Mouse (Mus musculus): ENCODE data around the gene Fndc3b.
A peak's percentile ranks its signal among the peaks of the same experiment; 100 is the strongest.

The Fndc3b gene

DNA sequence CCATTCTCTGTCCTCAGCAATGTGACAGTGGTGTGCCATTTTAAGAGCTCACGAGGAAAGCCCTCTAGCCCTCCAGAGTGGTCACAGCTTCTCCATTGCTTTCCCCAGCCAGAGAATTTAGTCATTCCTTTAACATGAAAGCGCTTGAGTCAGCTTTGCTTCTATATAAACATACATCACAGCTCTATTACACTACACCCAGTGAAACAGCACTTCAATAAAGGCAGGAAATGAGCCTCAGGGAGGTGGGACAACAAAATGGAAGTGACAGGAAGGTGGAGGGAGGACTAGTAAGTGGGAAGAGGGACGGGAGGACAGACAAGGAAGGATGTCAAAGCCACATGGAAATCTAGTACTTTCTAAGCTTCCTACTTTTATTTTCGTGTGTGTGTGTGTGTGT is 88.7 kb downstream of the Fndc3b start:
- DNase-seq (ENCODE audit: low read depth, low spot score) = no peak

DNA sequence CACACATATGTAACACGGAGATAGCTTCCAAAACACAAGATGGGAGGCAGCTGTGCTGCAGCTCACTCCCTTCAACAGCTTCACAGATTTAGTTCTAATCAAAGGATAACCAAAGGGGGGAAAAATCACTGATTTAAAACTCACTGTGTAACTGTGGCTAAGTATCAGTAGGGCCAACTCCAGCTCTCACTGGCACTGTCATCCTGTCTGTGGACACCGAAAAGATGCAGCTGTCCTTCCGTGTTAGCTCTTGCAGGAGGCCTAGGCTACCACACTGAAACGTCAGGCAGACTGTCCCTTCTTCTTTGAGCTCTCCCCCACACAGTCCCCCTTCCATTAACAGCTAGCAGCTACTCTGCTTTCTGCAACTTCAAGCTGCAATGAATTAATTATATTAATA is 89.9 kb downstream of the Fndc3b start:
- DNase-seq (ENCODE audit: low read depth, low spot score) = no peak

DNA sequence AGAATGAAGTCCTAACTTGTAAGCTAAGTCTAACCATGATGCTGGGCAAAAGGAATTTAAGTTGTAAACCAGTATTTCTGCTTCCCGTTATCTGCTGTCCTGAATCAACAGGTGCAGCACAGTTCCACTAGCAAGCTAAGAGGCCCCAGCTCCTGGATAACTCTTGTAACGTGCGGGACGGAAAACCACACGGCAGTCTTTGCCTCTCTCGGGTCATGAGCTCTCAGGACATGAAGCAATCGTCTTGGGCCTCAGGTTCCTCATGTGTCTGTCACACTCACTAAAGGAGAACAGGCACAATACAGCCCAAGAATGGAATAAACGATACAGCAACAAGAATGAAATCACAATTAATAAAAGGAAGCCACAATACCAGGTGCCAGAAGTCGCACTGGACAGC is 93.4 kb downstream of the Fndc3b start:
- no peak for DNase-seq (ENCODE audit: low read depth, low spot score)

DNA sequence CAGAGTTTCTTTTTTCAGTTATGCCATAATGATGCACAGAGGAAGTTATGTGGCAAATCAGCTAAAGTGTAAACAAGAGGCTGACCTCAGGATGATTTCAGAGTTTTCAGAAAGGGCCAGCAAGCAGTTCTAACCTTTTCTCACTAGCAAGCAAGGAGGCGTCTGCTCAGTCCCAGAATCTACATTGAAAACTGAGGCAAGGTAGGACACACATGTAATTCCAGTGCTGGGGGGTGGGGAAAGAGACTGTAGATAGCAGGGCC is 93.9 kb downstream of the Fndc3b start:
- DNase-seq (ENCODE audit: low read depth, low spot score) = no peak

DNA sequence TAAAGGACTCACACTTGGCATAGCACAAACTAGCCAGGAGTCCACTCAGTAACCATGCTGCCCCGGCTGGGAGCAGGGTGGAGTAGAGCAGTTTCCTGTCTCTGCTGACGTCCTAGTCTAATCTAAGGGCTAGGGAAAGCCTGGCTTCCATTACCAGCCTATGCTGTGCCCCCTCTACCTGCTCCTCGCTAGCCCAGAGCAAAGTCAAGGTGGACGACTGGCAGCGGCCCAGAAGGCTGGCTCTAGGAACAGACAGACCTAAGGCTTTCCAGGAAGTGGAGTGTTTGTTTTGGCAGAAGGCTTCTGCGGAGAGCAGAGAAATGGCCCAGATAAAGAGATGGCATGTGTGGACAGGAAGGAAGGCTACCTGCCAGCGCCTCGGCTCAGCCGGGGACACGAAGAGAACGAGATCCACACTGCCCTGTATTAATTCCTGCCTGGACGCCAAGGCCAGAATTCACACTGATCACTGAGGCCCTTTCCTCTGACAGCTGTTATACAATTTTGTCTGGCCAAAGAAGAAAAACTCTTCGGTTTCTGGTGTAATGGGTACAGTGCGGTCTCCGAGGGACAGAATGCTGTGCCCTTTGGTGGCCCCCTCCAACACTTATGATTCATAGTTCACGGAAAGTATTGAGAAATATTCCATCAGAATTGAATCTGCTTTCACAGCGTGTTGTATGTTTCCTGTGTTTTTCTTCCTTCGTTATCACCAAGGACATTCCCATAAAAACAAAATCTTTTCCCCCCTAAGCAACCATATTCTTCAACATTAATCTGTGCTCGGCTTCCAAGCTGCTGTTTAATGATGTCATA is 94.5 kb downstream of the Fndc3b start:
- peak; percentile 50 for DNase-seq (ENCODE audit: low read depth, low spot score)

DNA sequence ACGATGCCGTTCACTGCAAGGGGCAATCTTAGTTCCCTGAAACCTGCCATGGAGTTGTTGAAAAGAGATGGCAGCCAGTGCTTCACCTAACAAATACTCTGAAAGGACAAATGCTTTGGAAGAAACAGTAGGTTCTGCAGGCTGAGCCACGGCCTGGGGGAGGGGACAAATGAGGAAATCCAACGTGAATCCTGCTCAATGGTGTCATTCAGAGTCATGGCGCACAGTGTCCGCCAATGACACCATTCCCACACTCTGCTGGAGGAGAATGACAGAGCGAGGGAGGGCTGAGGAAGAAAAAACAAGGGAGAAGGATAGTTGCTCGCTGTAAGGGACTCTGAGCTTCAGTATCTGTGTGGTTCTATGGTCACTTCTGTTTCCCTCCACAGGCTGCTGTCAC is 95.6 kb downstream of the Fndc3b start:
- no peak for DNase-seq (ENCODE audit: low read depth, low spot score)

DNA sequence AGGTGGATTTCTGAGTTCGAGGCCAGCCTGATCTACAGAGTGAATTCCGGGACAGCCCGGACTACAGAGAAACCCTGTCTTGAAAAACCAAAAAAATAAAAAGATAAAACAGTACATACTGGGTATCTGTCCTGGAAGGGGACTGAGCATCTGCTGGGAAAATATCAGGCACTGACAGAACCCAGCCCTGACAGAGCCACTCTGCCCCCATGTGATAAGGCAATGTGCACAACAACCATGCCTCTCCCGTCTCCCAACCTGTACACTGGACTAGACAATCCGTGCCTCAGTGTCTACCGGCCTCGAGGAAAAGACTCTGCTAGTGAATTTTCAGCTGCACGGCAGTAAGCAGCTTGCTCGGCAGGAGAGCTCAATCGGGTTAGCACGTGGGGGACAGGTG is 97.3 kb downstream of the Fndc3b start:
- no peak for DNase-seq (ENCODE audit: low read depth, low spot score)

DNA sequence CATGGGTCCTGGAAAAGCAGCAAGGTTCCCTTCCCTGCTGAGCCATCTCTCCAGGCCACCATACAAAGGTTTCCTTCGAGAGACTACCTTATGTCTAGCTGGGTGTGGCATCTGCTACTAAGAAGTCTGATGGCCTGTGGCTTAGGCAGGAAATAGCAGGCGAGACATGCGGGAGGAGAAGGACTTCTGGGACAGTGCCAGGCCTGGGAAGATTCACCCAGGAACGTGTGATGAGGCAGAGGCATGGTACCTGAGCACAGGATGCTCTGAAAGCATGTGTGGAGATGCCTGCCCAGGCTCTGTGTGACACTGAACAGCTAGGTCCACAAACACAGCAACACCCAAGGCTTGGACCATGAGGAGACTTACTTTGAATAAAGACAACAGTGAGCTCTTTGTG is 98.1 kb downstream of the Fndc3b start:
- DNase-seq (ENCODE audit: low read depth, low spot score) = no peak

DNA sequence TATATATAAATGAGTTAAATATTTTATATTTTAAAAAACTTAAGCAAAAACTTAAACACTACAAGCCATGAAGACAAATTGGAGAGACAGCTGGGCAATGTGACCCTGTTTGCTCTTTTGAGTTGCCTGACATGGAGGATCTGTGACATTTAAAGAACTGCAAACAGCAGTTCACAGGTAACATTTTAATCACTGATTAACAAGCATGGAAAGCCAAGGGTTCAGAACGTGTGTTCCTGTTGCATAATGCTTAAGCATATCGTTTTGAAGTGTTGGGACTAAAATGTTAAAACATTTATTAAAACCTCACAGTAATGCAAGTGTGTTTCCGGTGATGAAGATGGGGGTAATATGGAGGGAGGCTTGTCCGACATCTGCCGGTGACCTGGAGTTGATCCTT is 99.1 kb downstream of the Fndc3b start:
- DNase-seq (ENCODE audit: low read depth, low spot score) = no peak

DNA sequence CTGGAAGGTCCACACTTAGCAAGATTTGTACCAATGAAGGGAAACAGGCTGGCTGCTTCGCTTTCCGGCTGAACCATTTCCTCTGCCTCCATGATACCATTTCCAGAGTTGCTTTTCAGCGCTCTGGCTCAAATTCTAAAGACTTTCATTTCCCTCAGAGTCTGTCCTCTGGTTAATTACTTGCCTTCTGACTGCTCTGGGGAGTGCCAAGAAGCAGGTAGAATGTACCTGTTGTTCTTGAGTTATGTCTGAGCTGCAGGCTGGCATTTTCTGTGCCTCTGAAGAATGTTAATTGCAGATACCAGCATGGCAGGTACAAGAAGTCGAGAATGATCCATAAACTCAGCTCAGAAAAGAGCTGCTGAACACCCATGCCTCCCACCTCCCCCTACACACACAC is 100.6 kb downstream of the Fndc3b start:
- no peak for DNase-seq (ENCODE audit: low read depth, low spot score)

DNA sequence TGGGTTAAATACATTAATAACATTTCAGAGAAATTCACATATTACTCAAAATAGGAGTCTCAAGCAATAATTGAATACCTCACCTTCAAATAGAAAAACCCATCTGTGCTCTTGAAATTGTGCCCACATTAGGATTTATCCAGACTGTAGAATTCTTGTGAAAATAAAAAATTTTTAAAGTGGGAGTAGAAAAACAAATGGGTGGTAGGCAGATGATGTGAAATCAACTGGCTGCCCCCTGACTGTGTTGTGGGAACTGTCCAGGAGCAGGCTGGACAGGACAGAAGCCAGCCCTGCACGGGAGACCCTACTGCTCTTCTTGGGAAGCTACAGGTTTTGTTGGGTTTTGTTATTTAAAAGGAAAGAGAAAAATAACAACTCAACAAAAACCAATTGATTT is 101.0 kb downstream of the Fndc3b start:
- no peak for DNase-seq (ENCODE audit: low read depth, low spot score)

DNA sequence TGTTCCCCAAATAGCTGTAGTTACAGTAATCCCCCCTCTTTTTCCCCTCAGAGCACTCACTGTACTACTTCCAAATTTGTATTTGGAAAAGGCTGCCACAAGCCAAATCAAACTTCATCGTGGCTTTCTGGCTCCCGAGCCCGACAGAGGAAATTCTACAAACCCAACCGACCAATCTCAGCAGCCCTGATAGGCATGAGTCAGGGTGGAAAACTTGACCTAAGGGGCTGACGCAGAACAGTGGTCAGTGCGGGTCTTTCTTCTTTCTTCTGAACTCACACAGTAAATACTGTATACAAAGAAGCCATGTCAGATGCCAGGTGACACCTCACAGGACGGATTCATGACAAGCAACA is 103.3 kb downstream of the Fndc3b start:
- no peak for DNase-seq (ENCODE audit: low read depth, low spot score)

DNA sequence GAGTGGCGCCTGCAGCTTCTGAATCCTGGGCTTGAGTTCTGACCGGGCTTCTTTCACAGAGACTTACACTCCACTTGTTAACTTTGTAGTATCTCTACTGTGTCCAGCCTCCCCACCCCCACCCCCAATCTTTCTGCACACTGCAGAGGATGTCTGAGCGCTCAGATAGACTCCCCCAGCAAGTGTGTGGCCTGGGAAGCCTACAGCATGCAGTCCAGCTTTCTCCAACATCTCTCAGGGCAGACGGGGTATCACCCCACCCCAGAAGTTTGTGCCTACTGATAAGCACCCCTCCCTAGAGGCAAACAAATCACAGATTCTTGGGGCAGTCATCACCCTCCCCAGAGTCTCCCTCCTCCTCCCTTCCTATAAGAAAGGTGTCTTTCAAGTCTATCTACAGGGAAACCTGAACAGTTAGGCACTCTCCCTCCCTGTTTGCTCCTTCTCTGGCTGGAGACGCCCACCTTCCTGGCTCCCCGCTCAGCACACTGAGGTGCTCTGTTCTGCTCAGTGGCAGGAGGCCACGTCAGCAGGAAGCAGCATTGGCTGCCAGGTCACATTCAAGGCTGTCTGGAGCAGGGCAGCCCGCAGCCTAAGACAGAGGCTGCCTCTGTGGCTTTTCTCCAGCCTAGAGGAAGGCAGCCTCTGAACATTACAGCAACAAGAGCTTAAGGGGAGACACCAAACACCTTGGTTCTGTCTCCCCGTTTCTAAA is 103.9 kb downstream of the Fndc3b start:
- no peak for DNase-seq (ENCODE audit: low read depth, low spot score)

DNA sequence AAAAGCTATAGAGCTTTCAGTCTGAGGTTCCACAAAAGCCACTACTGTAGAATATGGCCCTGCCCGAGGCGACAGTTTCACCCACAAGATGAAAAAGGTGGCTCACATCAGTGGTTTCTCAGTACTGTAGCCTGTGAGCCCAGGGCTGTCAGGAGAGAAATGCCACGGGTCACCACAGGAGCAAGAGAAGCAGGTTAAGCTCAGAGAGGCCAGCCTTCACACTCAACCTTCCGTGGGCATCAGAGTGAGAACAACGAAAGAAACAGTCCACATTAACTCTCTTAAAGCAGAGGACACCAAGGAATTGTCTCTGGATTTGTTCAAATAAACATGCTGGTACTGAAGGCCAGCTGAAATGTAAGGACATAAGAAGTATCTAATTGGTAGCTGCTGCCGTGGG is 104.5 kb downstream of the Fndc3b start:
- no peak for DNase-seq (ENCODE audit: low read depth, low spot score)

DNA sequence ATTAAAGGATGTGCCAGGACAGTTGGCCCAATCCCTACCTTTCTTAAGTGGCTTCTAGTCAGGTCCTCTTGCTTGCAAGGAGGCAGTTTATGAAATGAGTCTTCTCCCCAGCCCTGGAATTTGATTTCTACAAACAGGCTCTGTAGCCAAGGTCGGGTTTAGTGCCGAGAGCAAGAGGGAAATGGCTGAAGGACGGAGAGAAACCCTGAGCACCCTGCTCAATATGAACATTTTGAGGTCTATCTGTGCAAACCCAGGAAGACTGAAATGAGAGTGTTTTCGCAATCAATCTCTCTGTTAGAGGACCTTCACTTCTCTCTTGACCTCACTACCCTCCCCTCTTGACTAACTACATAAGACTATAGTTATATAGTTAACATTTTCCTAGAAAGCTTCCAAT is 105.5 kb downstream of the Fndc3b start:
- no peak for DNase-seq (ENCODE audit: low read depth, low spot score)

DNA sequence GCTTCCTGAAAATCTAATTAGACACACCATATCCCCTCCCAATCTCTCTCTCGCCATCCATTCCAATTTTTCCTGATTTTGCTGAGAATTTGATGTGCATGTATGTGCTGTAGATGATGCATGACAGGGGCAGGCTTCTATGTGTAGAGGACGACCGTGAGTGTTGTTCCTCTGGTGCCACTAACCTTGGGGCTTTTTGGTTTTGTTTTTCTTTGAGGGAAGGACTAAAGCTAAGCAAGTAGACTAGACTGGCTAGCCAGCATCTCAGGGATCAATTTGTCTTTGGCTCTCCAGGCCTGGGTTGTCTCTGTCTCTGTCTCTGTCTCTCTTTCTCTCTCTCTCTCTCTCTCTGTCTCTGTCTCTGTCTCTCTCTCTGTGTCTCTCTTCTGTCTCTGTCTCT is 106.0 kb downstream of the Fndc3b start:
- no peak for DNase-seq (ENCODE audit: low read depth, low spot score)

DNA sequence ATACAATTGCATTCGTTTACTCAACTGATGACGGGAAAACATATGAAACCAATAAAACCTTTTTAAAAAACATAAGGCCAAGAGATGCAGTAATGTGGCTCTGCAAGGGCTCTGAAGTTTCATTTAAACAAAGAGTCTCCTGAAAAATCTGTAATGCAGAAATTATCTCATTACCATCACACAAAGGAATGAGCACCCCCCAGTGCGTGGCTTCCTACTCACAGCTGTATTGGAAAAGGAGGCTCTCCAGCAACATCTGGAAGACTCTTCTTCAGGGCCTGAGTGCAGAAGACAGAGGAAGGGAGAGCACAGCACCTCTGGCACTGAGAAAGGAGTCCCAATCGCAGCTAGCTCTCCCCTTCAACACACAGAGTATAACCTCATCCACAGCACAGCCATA is 106.5 kb downstream of the Fndc3b start:
- DNase-seq (ENCODE audit: low read depth, low spot score) = no peak

DNA sequence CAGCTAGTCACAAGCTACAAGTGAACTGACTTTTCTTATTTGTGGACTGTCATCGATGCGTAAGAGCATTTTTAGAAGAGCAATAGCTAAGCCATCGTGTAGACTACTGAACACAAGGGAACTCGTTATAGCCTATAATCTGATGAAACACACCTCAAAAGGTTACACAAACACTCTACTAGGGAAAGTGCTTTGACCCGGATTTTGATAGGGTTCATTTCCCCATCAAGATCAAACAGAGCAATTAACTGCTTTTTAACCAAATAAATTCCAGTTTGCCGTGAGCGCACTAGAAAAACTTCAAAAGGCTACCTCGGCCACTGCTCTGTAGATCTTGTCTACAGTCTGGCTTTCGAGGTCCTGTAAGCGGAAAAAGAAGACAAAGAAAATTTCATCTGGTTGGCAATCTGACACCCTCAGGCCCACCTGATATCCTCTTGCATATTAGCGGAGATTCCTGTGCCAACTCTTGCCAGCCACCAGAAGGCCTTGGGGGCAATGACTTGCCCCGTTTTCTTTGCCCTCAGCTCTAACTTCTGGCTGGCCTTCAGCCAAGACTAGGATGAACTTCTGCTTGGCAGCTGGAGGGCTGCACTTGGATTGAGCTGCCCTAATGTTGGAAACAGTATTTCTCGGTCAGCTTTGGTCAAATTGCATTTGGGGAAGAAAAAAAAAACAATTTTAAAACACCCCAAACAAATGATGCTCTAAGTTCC is 107.0 kb downstream of the Fndc3b start:
- no peak for DNase-seq (ENCODE audit: low read depth, low spot score)

DNA sequence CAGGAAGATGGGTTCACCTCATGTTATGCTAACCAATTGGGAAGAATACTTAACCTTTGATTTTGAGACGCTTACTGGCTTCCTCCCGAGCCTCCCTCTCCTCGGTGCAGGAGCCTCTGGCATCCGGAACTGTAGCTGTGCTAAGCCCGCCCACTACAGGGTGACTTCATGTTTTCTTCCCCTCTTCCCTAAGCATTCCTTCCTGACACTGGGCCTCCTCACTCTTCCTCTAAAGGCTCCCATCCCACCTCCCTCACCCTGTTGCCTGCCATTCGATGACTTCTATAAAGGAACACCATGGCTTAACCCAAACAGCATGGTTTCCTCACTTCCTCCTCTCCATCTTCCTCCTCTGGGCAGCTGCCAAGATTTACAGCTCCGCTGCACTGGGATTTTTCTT is 110.5 kb downstream of the Fndc3b start:
- DNase-seq (ENCODE audit: low read depth, low spot score) = no peak

DNA sequence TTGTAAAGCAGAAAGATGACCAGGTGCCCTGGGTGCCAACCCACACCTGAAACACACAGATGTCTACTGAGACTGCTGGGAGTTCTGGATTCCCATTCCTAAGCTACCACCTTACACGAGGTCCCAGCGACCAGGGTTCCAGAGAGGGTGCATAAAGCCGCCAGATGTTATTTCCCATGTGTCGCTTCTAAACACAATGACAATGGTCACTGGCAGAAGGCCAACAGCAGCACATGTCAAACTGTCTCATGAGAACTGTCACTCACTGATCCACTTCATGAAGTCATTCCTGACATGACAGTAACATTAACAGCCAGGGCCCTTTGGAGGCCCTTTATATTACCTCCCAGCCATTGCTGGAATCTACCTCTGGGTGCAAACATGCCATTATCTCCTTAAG is 110.9 kb downstream of the Fndc3b start:
- no peak for DNase-seq (ENCODE audit: low read depth, low spot score)

DNA sequence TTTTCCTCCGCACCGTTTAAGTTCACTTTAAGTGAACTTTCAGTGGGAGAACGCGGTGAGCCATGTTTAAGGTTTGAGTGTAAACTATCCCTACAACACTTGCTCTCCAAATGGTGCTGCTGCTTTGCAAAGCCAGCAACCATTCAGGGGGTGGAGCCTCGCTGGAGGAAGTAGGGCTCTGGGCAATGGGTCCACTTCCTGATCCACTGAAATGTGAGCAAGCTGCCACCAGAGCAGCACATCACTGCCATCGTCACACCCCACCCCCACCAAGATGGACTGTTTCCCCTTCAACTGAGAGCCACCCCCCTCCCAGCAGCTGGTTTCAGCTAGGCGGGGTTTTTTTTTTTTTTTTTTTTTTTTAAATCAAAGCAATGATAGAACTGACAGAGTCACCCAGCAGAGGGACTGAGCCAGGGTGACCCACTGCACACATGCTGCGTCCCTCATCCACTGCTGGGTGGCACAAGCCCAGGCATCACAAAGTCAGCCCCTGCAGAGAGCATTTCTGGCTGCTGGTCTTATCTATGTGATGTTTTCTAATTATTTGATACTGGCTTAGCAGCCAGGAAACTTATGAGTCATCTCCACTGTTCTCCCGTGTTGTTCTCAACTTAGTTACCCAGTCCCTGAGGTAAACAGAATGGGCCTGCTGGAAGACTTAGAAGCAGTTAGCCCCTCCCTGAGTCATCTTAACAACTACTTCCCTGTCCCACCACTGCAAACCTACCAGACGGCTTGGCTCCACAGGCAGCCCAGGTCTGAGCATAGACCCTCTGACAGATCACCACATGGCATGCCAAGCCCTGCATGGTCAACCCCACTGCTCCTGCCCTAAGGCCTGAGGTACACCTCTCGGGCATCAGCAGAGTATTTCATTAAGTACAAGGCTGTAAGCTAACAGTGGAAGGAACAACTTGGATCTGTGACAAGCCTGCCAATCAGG is 112.4 kb downstream of the Fndc3b start:
- DNase-seq (ENCODE audit: low read depth, low spot score) = peak; percentile 33

All from skeletal muscle tissue, adult 2 months (tissue).